Mouse (Mus musculus): ENCODE measurements around the gene Gpr171. TPM values are rescaled to one million over a fixed set of nuclear protein-coding genes. Genes with fewer than 3 reads are reported as not detected.
"Not testable (repeated sequence)": the region's sequence is repeated elsewhere in the genome, so short reads cannot be mapped to it uniquely, and the experiment has no call there.

Gpr171 gene
- total RNA-seq, 2 experiments from 2014 or later, result 0.11 TPM; not detected in 1

GRCm38 (mm10) chr3:59121067-59121730 lies 19.6 kb upstream of the Gpr171 start:
- DNase-seq, result peak in 1 of 2 experiments; percentile 19
- intact Hi-C loops (cut with DNase I), result loop anchor here (2.0 kb wide), 1 partner anchor 48 kb away; no protein-coding TSS in a partner anchor

GRCm38 (mm10) chr3:59113973-59114517 lies 12.4 kb upstream of the Gpr171 start:
- intact Hi-C loops (cut with DNase I), result no loop called here
- DNase-seq, result peak in 1 of 2 experiments; percentile 23

DNA sequence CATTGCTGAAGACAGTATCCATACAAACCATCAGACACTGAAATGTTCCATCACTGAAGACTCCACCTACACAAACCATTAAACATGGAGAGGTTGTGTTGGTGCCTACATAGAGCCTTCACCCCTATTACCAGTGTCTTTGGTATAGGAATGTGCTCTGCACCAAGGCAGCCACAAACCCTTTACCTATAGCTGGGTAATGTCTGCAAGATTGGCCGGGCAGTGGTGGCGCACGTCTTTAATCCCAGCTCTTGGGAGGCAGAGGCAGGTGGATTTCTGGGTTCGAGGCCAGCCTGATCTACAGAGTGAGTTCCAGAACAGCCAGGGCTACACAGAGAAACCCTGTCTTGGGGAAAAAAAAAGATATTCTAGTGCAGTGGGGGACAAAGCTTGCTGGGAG lies 11.7 kb upstream of the Gpr171 start:
- intact Hi-C loops (cut with DNase I); DNase-seq: not testable (repeated sequence)

- DNase-seq, result no peak
- intact Hi-C loops (cut with DNase I), result no loop called here
These were observed 10.3 kb upstream of the Gpr171 start for GRCm38 (mm10) chr3:59111944-59112343.

GRCm38 (mm10) chr3:59109834-59110233 lies 8.2 kb upstream of the Gpr171 start:
- DNase-seq; intact Hi-C loops (cut with DNase I): not testable (repeated sequence)

GRCm38 (mm10) chr3:59107439-59107838 lies 5.8 kb upstream of the Gpr171 start:
- no peak for DNase-seq
- intact Hi-C loops (cut with DNase I), result no loop called here

- intact Hi-C loops (cut with DNase I), result no loop called here
- no peak for DNase-seq
These were observed 2.8 kb upstream of the Gpr171 start for GRCm38 (mm10) chr3:59104462-59104861.

GRCm38 (mm10) chr3:59102146-59102545 lies 525 bp upstream of the Gpr171 start:
- DNase-seq, result no peak
- intact Hi-C loops (cut with DNase I), result no loop called here

GRCm38 (mm10) chr3:59098540-59098939 lies 3.1 kb downstream of the Gpr171 start:
- DNase-seq, result no peak

DNA sequence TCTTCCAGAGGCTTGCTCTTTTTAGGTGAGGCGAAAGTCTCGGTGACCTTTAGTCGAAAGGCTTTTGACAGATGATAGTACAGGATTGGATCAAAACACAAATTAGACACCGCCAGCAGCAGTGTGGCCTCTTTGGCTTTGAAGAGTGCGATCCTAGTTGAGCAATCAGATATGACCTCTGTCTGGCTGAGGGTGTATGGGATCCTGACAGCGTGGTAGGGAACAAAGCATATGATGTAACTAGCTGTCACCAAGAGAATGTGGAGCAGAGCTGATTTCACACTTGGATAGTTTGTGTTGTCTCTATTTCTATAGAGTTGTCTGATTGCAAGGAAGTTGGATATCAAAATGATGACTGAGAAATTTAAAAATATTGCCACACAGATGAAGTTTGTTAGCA lies 4.2 kb downstream of the Gpr171 start:
- DNase-seq, result no peak
- intact Hi-C loops (cut with DNase I), result no loop called here

More at GRCm38 (mm10) chr3:59098540-59098939, 3.1 kb downstream of the Gpr171 start:
- intact Hi-C loops (cut with DNase I), result no loop called here

- DNase-seq, result no peak
- intact Hi-C loops (cut with DNase I), result no loop called here
These were observed 8.9 kb downstream of the Gpr171 start for GRCm38 (mm10) chr3:59092702-59093101.

DNA sequence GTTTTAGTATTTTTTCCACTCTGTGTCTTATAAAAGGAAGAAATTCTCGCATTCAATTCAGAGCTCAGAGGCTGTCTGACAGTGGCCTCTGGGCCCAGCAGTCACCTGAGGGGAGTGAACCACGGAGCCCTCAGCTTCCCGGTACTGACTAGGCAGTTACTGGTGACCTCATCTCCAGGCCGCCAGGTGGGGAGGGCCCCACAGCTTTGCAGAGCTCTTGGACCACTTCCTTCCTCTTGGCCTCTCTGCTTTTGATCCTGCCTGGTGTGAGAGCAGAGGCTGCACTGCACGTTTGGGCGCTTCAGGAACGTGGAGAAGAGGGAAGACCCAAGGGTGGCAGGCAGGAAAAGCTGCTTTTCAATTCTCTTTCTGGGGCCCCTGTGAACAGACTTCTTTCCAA lies 20.7 kb downstream of the Gpr171 start:
- intact Hi-C loops (cut with DNase I), result no loop called here
- no peak for DNase-seq

DNA sequence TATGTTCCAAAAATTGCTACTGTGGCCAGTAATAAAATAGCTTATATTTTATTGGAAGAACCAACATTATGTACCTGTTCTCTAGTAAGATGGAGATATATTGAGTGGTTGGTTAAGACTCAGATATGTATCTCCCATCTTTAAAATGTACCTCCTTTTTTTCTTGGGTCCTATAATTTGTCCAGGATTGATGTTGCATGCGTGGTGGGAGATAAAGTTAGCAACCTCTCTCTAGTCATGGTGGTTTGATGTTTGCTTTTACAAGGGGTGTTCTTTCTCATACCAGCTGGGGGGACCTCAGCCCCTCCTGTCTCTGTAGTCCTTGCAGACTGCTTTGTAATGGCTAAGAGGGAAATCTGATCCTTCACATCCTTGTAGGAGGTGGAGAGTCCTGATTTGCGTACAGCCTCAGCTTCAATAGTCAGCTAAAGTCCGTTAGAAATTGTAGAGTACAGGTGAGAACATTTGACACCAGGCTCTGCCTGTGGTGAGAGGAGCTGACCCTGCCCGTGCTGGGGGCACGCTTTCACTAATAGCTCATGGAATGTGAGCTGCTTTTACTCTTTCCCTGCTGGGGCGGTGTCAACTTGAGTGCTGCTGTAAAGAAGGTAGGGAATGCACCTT lies 21.2 kb downstream of the Gpr171 start:
- DNase-seq, result no peak
- intact Hi-C loops (cut with DNase I), result no loop called here

DNA sequence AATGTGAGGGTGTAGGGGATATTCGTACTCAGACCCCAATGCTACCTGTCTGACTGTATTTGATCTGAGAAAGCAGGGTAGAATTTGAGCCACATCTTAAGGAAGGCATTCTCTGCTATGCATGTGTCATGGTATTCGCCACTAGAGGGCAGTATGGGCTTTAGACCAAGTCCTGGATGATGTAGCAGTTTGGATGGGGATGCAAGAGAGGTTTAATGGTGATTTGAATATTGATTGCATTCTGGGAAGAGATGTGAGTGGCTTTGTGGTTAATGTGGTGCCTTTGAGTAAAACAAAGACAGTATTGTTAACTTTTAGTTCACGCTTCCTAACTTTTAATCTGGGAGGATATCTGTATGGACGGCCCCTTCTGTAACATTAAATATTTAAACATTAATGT lies 22.3 kb downstream of the Gpr171 start:
- intact Hi-C loops (cut with DNase I), result no loop called here
- peak; percentile 26 to 38 for DNase-seq

DNA sequence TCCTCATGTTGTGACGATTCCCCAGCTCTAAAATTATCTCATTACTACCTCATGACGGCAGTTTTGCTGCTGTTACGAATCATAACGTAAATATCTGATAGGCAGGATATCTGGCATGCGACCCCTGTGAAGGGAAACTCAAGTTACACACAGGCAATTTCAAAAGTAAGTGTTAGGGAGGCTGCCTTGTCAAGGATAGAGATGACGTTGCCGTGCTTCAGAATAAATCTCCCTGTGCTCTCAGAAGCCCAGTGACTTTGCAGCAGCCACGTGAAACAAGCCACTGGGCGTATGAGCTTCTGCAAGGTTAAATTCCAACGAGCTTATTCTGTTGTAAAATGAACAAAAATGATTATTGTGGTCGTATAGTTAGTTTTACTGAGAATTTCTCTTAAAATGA lies 23.0 kb downstream of the Gpr171 start:
- intact Hi-C loops (cut with DNase I), result loop anchor here (1.0 kb wide), 1 partner anchor 129 kb away; no protein-coding TSS in a partner anchor
- no peak for DNase-seq

DNA sequence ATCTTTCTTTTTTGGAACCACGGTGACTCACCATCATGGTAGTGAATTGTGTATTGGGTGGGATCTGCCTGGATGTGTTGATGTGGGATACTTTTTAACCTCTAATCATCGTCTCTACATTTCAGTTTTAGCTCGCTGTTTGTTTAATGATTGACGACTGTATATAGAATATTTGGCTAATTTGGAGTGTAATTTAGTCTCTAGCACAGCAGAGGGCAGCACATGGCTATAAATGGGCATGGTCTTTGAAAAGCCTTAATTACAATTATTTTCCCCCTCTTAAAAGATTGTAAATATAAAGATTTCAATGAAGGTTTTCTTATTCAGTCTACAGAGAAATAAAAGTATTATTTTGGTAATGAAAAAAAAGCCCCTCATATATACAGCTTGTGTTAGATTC lies 24.3 kb downstream of the Gpr171 start:
- no peak for DNase-seq
- intact Hi-C loops (cut with DNase I), result no loop called here

- DNase-seq; intact Hi-C loops (cut with DNase I): not testable (repeated sequence)
These were observed 32.5 kb downstream of the Gpr171 start for GRCm38 (mm10) chr3:59069071-59069470.

GRCm38 (mm10) chr3:59066558-59067294 lies 34.9 kb downstream of the Gpr171 start:
- intact Hi-C loops (cut with DNase I), result no loop called here
- DNase-seq, result no peak

GRCm38 (mm10) chr3:59065937-59066336 lies 35.7 kb downstream of the Gpr171 start:
- intact Hi-C loops (cut with DNase I), result no loop called here
- DNase-seq, result no peak

DNA sequence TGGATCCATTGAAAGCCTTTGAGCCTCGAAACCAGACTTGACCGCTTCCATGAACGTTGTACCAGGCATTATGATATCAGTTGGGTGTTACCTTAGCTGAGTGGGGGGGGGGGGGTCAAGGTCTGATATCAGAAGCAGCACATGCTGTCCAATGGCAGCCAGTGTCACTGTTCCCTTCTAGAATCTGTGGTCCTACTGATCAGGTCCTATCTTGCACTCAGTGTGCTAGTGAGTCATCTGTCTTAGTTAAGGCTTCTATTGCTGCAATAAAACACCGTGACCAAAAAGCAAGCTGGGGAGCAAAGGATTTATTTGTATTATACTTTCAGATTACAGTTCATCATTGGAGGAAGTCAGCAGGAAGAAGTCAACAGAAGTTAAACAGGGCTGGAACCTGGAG lies 38.2 kb downstream of the Gpr171 start:
- no peak for DNase-seq
- intact Hi-C loops (cut with DNase I), result no loop called here

DNA sequence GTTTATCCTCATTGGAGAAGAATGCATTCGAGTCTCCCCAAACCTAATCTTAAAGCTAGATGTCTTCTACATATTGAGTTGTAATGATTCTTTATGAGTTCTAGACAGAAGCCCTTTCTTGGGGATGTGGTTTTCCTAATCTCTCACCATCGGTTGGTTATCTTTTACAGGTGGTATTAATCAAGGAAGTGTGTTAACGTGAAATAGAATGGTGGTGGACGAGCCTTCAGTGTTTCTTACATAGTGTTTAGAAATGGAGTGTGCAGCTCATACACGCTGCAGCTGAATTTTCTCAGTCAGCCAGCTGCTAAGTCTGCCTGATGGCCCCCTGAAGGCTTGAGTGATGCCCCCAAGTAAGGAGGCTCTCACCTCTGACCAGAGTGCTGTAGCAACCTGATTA lies 39.5 kb downstream of the Gpr171 start:
- DNase-seq, result no peak
- intact Hi-C loops (cut with DNase I), result no loop called here

Data from heart, postnatal 36 days (tissue).